Mouse (Mus musculus) forebrain, embryonic 14.5 days (tissue): ENCODE data around the gene Cdk19. TPM values are rescaled to one million over a fixed set of nuclear protein-coding genes. Genes with fewer than 3 reads are reported as not detected.
A peak's percentile ranks its signal among the peaks of the same experiment; 100 is the strongest.
"Not testable (repeated sequence)": the region's sequence is repeated elsewhere in the genome, so short reads cannot be mapped to it uniquely, and the experiment has no call there.

Source experiments
- ATAC-seq: fragments of 200-750 bp; cut with Nextera tagmentation; 2 replicates; pipeline ENCODE4 v1.8.0; 2017; ENCODE audit warnings: mild to moderate bottlenecking, moderate library complexity
- DNase-seq: peaks from one replicate; pipeline ENCODE4 v3.0.0-alpha.2; 2015; ENCODE audit warnings: low spot score
- H3K27ac ChIP-seq: fragments of 300-500 bp; sonication (generic); 2 replicates; pipeline ENCODE4 v1.5.1; 2014; ENCODE audit warnings: low read depth, mild to moderate bottlenecking, control low read depth, low read length, moderate library complexity
- H3K27me3 ChIP-seq: fragments of 300-500 bp; sonication (generic); replicated peaks from 2 replicates; pipeline ENCODE4 v1.6.1; 2014; ENCODE audit warnings: low read length, control low read depth, mixed read lengths; ENCODE audit not compliant: control insufficient read depth, insufficient read depth
- H3K36me3 ChIP-seq: fragments of 300-500 bp; sonication (generic); 2 replicates; pipeline ENCODE4 v1.6.1; 2014; ENCODE audit warnings: low read length, control low read depth; ENCODE audit not compliant: control insufficient read depth, insufficient read depth
- H3K4me1 ChIP-seq: fragments of 300-500 bp; sonication (generic); 2 replicates; pipeline ENCODE4 v1.6.1; 2014; ENCODE audit warnings: antibody characterized with exemption, low read length, control low read depth; ENCODE audit not compliant: control insufficient read depth, insufficient read depth
- H3K4me2 ChIP-seq: fragments of 300-500 bp; sonication (generic); 2 replicates; pipeline ENCODE4 v1.6.1; 2014; ENCODE audit warnings: mild to moderate bottlenecking, control low read depth, low read length
- H3K4me3 ChIP-seq: fragments of 300-500 bp; sonication (generic); 2 replicates; pipeline ENCODE4 v1.5.1; 2014; ENCODE audit warnings: low read depth, low read length, control low read depth
- H3K9ac ChIP-seq: fragments of 300-500 bp; sonication (generic); 2 replicates; pipeline ENCODE4 v1.6.1; 2014; ENCODE audit warnings: mild to moderate bottlenecking, low read length, control low read depth, moderate library complexity
- H3K9me3 ChIP-seq: fragments of 300-500 bp; sonication (generic); replicated peaks from 2 replicates; pipeline ENCODE4 v1.6.1; 2016; ENCODE audit warnings: low read length, control low read depth, mixed read lengths; ENCODE audit not compliant: control insufficient read depth
- WGBS: fragments of 180-500 bp; shearing (Covaris S2); extraction: QIAGEN DNeasy Blood & Tissue Kit; methylation state at CpG from one replicate; pipeline ENCODE4 v1.1.7; 2014; 5-methylcytosine and 5-hydroxymethylcytosine counted together
- polyA plus RNA-seq: library from polyadenylated mRNA; unstranded; fragments of >200 nt; fragmentation: Nextera tagmentation; extraction: Ambion mirVana; gene quantifications from 2 replicates; pipeline ENCODE4 v1.2.1, GENCODE M21; 2014

Cdk19 gene
- polyA plus RNA-seq, 1 experiment from 2014 or later: 16.6 TPM

DNA sequence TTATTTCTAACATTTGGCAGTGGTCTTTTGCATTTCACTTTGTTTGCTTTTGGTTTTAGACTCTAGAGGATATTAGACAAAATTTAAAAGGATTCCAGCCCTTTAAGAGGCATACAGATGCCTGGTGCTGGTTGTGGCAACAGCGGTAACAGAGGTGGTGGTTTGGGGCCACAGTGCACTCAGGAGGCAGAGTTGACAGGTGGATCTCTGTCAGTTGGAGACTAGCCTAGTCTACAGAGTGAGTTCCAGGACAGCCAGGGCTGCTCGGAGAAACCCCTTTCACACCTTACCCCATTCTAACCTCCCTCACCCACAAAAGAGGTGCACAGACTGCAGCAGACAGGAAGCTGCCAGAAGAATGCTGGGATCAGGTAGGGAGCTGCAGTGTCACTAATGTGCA, 82.4 kb downstream of the Cdk19 start:
- Histone ChIP-seq H3K36me3 (no peaks in the 10 kb centered on the region), H3K4me2 (no peak overlapping the region), H3K27me3 (no peaks in the 10 kb centered on the region), H3K9ac (no peak overlapping the region), H3K4me1 (peaks cover 9% of the 10 kb centered on the region), H3K27ac (no peak overlapping the region), H3K9me3 (no peaks in the 10 kb centered on the region), H3K4me3 (no peak overlapping the region)
- DNase-seq: no peak
- no peak for ATAC-seq
- WGBS: 78% methylated on average over 2 of the region's 2 CpGs

- no peak overlapping the region for H3K4me2 ChIP-seq
- H3K9ac ChIP-seq: no peak overlapping the region
- 52% methylated on average over 4 of the region's 4 CpGs for WGBS
- no peak overlapping the region for H3K4me3 ChIP-seq
- no peaks in the 10 kb centered on the region for H3K36me3 ChIP-seq
- no peaks in the 10 kb centered on the region for H3K27me3 ChIP-seq
- peaks cover 5% of the 10 kb centered on the region for H3K4me1 ChIP-seq
- ATAC-seq (no peak), DNase-seq (no peak)
- no peak overlapping the region for H3K27ac ChIP-seq
- no peaks in the 10 kb centered on the region for H3K9me3 ChIP-seq
These were observed 83.3 kb downstream of the Cdk19 start for GRCm38 (mm10) chr10:40422696-40423095.

- 84% methylated on average over 4 of the region's 4 CpGs for WGBS
- not testable (repeated sequence) for H3K4me1 ChIP-seq, H3K36me3 ChIP-seq, H3K27ac ChIP-seq, H3K9me3 ChIP-seq, H3K4me3 ChIP-seq, DNase-seq, H3K27me3 ChIP-seq, H3K4me2 ChIP-seq, ATAC-seq, H3K9ac ChIP-seq
These were observed 85.1 kb downstream of the Cdk19 start for GRCm38 (mm10) chr10:40424428-40424827.

GRCm38 (mm10) chr10:40425243-40426095, 86.1 kb downstream of the Cdk19 start:
- peaks cover 5% of the 10 kb centered on the region for H3K4me1 ChIP-seq
- no peak for ATAC-seq
- DNase-seq: no peak
- peak overlapping the region; percentile 23 for H3K4me2 ChIP-seq
- 34% methylated on average over 18 of the region's 18 CpGs for WGBS
- H3K4me3 ChIP-seq: no peak overlapping the region
- H3K9me3 ChIP-seq: no peaks in the 10 kb centered on the region
- H3K27ac ChIP-seq: no peak overlapping the region
- no peaks in the 10 kb centered on the region for H3K36me3 ChIP-seq
- H3K9ac ChIP-seq: no peak overlapping the region
- no peaks in the 10 kb centered on the region for H3K27me3 ChIP-seq

GRCm38 (mm10) chr10:40426096-40426450, 86.7 kb downstream of the Cdk19 start:
- Histone ChIP-seq H3K9me3 (no peaks in the 10 kb centered on the region), H3K36me3 (no peaks in the 10 kb centered on the region), H3K4me3 (no peak overlapping the region), H3K27me3 (no peaks in the 10 kb centered on the region), H3K9ac (no peak overlapping the region), H3K4me2 (no peak overlapping the region), H3K27ac (no peak overlapping the region), H3K4me1 (peaks cover 5% of the 10 kb centered on the region)
- DNase-seq (no peak), ATAC-seq (no peak)
- WGBS: 70% methylated on average over 6 of the region's 6 CpGs

- H3K27ac ChIP-seq: no peak overlapping the region
- no peak overlapping the region for H3K4me3 ChIP-seq
- ATAC-seq (no peak), DNase-seq (no peak)
- no peaks in the 10 kb centered on the region for H3K9me3 ChIP-seq
- peaks cover 5% of the 10 kb centered on the region for H3K4me1 ChIP-seq
- WGBS: 89% methylated on average over 6 of the region's 6 CpGs
- no peak overlapping the region for H3K9ac ChIP-seq
- no peak overlapping the region for H3K4me2 ChIP-seq
- no peaks in the 10 kb centered on the region for H3K27me3 ChIP-seq
- no peaks in the 10 kb centered on the region for H3K36me3 ChIP-seq
These were observed 89.3 kb downstream of the Cdk19 start for GRCm38 (mm10) chr10:40428633-40429032.

DNA sequence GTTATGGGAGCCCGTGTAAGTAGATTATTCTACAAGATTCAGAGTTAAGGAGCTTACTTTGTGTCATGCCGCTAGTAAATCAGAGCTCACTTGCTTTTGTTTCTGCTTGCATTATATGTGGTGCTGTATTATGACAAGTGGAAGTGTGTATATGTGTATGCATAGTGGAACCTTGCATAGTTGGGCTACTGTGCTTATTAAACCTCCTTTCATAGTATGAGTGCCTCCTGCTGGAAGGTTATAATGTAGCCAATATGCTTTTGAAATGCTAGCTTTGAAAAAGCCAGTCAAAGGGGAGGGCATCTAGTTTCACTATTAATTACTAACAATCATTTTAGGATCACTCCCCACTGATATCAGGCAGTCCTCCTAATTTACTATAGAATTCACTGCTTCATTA, 89.7 kb downstream of the Cdk19 start:
- Histone ChIP-seq H3K36me3 (no peaks in the 10 kb centered on the region), H3K9ac (no peak overlapping the region), H3K9me3 (no peaks in the 10 kb centered on the region), H3K4me1 (peaks cover 5% of the 10 kb centered on the region), H3K27ac (no peak overlapping the region), H3K4me3 (no peak overlapping the region), H3K4me2 (no peak overlapping the region), H3K27me3 (no peaks in the 10 kb centered on the region)
- WGBS: 37% methylated on average over 2 of the region's 2 CpGs
- no peak for ATAC-seq
- no peak for DNase-seq

GRCm38 (mm10) chr10:40430209-40430608, 90.8 kb downstream of the Cdk19 start:
- H3K27ac ChIP-seq: no peak overlapping the region
- no peak overlapping the region for H3K4me3 ChIP-seq
- DNase-seq (no peak), ATAC-seq (no peak)
- no peaks in the 10 kb centered on the region for H3K36me3 ChIP-seq
- H3K27me3 ChIP-seq: no peaks in the 10 kb centered on the region
- no peak overlapping the region for H3K9ac ChIP-seq
- no peak overlapping the region for H3K4me2 ChIP-seq
- WGBS: 95% methylated on average over 4 of the region's 4 CpGs
- no peaks in the 10 kb centered on the region for H3K9me3 ChIP-seq
- H3K4me1 ChIP-seq: peaks cover 4% of the 10 kb centered on the region

DNA sequence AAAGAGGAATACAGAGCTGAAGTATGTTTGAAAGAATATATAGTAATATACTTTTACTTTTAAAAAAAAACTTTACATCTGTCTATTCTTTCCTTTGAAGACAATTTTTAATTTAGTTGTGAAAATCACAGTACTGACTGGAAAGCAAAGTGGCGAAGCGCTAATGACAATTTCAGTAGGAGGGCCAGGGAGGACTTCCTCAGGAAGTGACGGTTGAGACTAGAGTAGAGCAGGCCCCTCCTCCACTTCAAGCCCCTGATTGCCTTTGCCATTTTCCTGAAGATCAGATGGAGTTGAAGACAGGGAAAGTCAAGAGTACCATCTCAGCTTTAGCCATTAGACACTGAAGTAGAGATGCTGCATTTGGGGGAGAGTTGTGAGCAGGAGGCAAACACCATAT, 92.6 kb downstream of the Cdk19 start:
- H3K4me3 ChIP-seq: no peak overlapping the region
- no peak overlapping the region for H3K9ac ChIP-seq
- H3K27ac ChIP-seq: no peak overlapping the region
- 86% methylated on average over 3 of the region's 3 CpGs for WGBS
- ATAC-seq (no peak), DNase-seq (no peak)
- H3K4me2 ChIP-seq: no peak overlapping the region
- H3K4me1 ChIP-seq: no peaks in the 10 kb centered on the region
- H3K36me3 ChIP-seq: 0 out of 2 replicates have a peak, but pooled peaks cover 2% of the 10 kb centered on the region
- H3K9me3 ChIP-seq: no peaks in the 10 kb centered on the region
- H3K27me3 ChIP-seq: no peaks in the 10 kb centered on the region
